8 mouse cellular contexts compared by ENCODE assay signal in genomic region chr2:165886857-165887628, GRCm38 (mm10). TPM values are rescaled to one million over a fixed set of nuclear protein-coding genes. Genes with fewer than 3 reads are reported as not detected.
A peak's percentile ranks its signal among the peaks of the same experiment; 100 is the strongest.
DNase-seq lines count a peak whose midpoint lies in the region; ATAC-seq and TF ChIP-seq lines count a peak whose summit lies in the region.

No protein-coding gene starts in this region.

- no peak overlapping the region for H3K4me3 ChIP-seq in gastrocnemius, adult 2 months
- H3K4me3 ChIP-seq in bone marrow macrophage, adult 2 months (ENCODE audit: insufficient read depth, low read length): no peak overlapping the region
- H3K4me3 ChIP-seq in kidney, embryonic 15.5 days (replicated peaks): no peak overlapping the region
- no peak overlapping the region for H3K4me3 ChIP-seq in midbrain, embryonic 16.5 days (ENCODE audit: low read depth, low read length)

- WGBS in kidney, embryonic 15.5 days: 4% methylated on average over 14 of the region's 25 CpGs
- 5% methylated on average over 23 of the region's 25 CpGs for WGBS in midbrain, embryonic 16.5 days

- no peaks in the 10 kb centered on the region for H3K27me3 ChIP-seq in kidney, embryonic 15.5 days
- no peaks in the 10 kb centered on the region for H3K27me3 ChIP-seq in midbrain, embryonic 16.5 days (ENCODE audit: control insufficient read depth, insufficient read depth, low read depth, low read length)

- H3K9me3 ChIP-seq in kidney, embryonic 15.5 days (replicated peaks): no peaks in the 10 kb centered on the region
- no peaks in the 10 kb centered on the region for H3K9me3 ChIP-seq in midbrain, embryonic 16.5 days (replicated peaks; ENCODE audit: control insufficient read depth, low read length, poor library complexity, severe bottlenecking)

- peak overlapping the region; percentile 74 for H3K4me2 ChIP-seq in kidney, embryonic 15.5 days
- H3K4me2 ChIP-seq in midbrain, embryonic 16.5 days (ENCODE audit: low read length): peak overlapping the region; percentile 4; the same call in 1 of the 2 replicates

- H3K36me3 ChIP-seq in kidney, embryonic 15.5 days: no peaks in the 10 kb centered on the region
- no peaks in the 10 kb centered on the region for H3K36me3 ChIP-seq in midbrain, embryonic 16.5 days (ENCODE audit: control insufficient read depth, insufficient read depth, low read length)

- TF ChIP-seq POLR2A in bone marrow macrophage, adult 2 months (IDR thresholded peaks at IDR 0.05; ENCODE audit: borderline replicate concordance, low read depth, low read length): no peak

- H3K27ac ChIP-seq in gastrocnemius, adult 2 months: peak overlapping the region; percentile 98
- H3K27ac ChIP-seq in bone marrow macrophage, adult 2 months (ENCODE audit: insufficient read depth, low read depth, low read length): peak overlapping the region; percentile 100
- peak overlapping the region; percentile 100 for H3K27ac ChIP-seq in kidney, embryonic 15.5 days
- H3K27ac ChIP-seq in midbrain, embryonic 16.5 days (ENCODE audit: low read length): peak overlapping the region; percentile 100

- peak; percentile 54 for DNase-seq in gastrocnemius, adult 2 months
- DNase-seq in gastrocnemius, postnatal 36 days: no peak
- peak; percentile 39 for DNase-seq in forelimb bud, embryonic 11.5 days (ENCODE audit: low read depth, low spot score)
- no peak for DNase-seq in thymus, adult 18-20 months
- no peak for DNase-seq in left cerebral cortex, postnatal 25 days (ENCODE audit: low spot score in 2 of 2)

- peaks cover 46% of the 10 kb centered on the region for H3K4me1 ChIP-seq in bone marrow macrophage, adult 2 months (ENCODE audit: control insufficient read depth, insufficient read depth, low read length)
- peaks cover 86% of the 10 kb centered on the region for H3K4me1 ChIP-seq in kidney, embryonic 15.5 days
- peaks cover 70% of the 10 kb centered on the region for H3K4me1 ChIP-seq in midbrain, embryonic 16.5 days (ENCODE audit: control insufficient read depth, insufficient read depth, low read length)

- intact Hi-C loops in gastrocnemius, adult 2 months (cut with DNase I): no loop called here
- intact Hi-C loops in gastrocnemius, postnatal 36 days (cut with DNase I): no loop called here
- intact Hi-C loops in left cerebral cortex, postnatal 25 days (cut with DNase I): no loop called here

- H3K9ac ChIP-seq in kidney, embryonic 15.5 days: peak overlapping the region; percentile 57
- H3K9ac ChIP-seq in midbrain, embryonic 16.5 days (ENCODE audit: low read depth, low read length): peak overlapping the region; percentile 55

- ATAC-seq in kidney, embryonic 15.5 days (replicated peaks; ENCODE audit: low FRiP score): 0 out of 2 replicates have a peak, but pooled peaks have one; percentile 15
- no peak for ATAC-seq in midbrain, embryonic 16.5 days

- TF ChIP-seq CTCF in gastrocnemius, adult 2 months (IDR thresholded peaks at IDR 0.05): no peak
- TF ChIP-seq CTCF in bone marrow macrophage, adult 2 months (IDR thresholded peaks at IDR 0.05; ENCODE audit: low read depth, low read length): no peak

RNA-seq across cellular contexts. Expression of gene Zmynd8, which starts 11.8 kb away (rescaled TPM):
- total RNA-seq in gastrocnemius, adult 2 months (2021): 10 to 100 TPM; 13.1 to 23.3 TPM
- total RNA-seq in gastrocnemius, postnatal 36 days (2021): 10 to 100 TPM; 12.7 to 17.3 TPM
- polyA plus RNA-seq in bone marrow macrophage, adult 2 months (2012; ENCODE audit: insufficient read depth, insufficient read length, missing spikeins): 97.8 and 99.5 TPM in 2 replicates
- polyA plus RNA-seq in kidney, embryonic 15.5 days (2015; fragmentation: Nextera tagmentation; extraction: Ambion mirVana): 67.1 and 68.3 TPM in 2 replicates
- 78.7 and 87.3 TPM in 2 replicates for polyA plus RNA-seq in midbrain, embryonic 16.5 days (2015; fragmentation: Nextera tagmentation; extraction: Ambion mirVana)
- 100 to 1,000 TPM; 160 to 162 TPM for total RNA-seq in left cerebral cortex, postnatal 25 days (2021)

Comparison
In these comparisons a context has a peak if more than half of its experiments do, and no peak if none do; other contexts are left out.
1. DNase-seq: peak in gastrocnemius, adult 2 months (single experiment) and forelimb bud, embryonic 11.5 days (single experiment); none in gastrocnemius, postnatal 36 days (0 of 2), thymus, adult 18-20 months (0 of 2) and left cerebral cortex, postnatal 25 days (0 of 2).
2. RNA of gene Zmynd8, which starts 11.8 kb away (total RNA-seq): 160 to 162 TPM in left cerebral cortex, postnatal 25 days; 13.1 to 23.3 TPM in gastrocnemius, adult 2 months and 12.7 to 17.3 TPM in gastrocnemius, postnatal 36 days; every median in the first group is over 4 times any median in the second.
3. Peak in every context shown above with its lines, with median percentiles within 50 percentile points of each other: H3K27ac ChIP-seq.